Mouse (Mus musculus) kidney, embryonic 14.5 days (tissue): ENCODE results near the gene Mknk1. TPM values are rescaled to one million over a fixed set of nuclear protein-coding genes. Genes with fewer than 3 reads are reported as not detected.

Experiments
- ATAC-seq: fragments of 200-750 bp; cut with Nextera tagmentation; 2 replicates; pipeline ENCODE4 v1.8.0; 2017; ENCODE audit warnings: moderate number of reproducible peaks, mild to moderate bottlenecking, moderate TSS enrichment, moderate library complexity; ENCODE audit not compliant: low FRiP score, low TSS enrichment
- H3K27ac ChIP-seq: fragments of 300-500 bp; sonication (generic); 2 replicates; pipeline ENCODE4 v1.5.1; 2014; ENCODE audit warnings: low read depth, mild to moderate bottlenecking, low read length, moderate library complexity, mixed read lengths
- H3K27me3 ChIP-seq: fragments of 300-500 bp; sonication (generic); 2 replicates; pipeline ENCODE4 v1.6.1; 2014; ENCODE audit warnings: mild to moderate bottlenecking, low read length; ENCODE audit not compliant: control insufficient read depth, insufficient read depth
- H3K36me3 ChIP-seq: fragments of 300-500 bp; sonication (generic); 2 replicates; pipeline ENCODE4 v1.6.1; 2014; ENCODE audit warnings: low read length, mixed read lengths; ENCODE audit not compliant: control insufficient read depth, insufficient read depth
- H3K4me1 ChIP-seq: fragments of 300-500 bp; sonication (generic); 2 replicates; pipeline ENCODE4 v1.6.1; 2014; ENCODE audit warnings: low read length, mixed read lengths; ENCODE audit not compliant: control insufficient read depth, insufficient read depth
- H3K4me2 ChIP-seq: fragments of 300-500 bp; sonication (generic); replicated peaks from 2 replicates; pipeline ENCODE4 v1.6.1; 2014; ENCODE audit warnings: low read depth, mild to moderate bottlenecking, low read length
- H3K4me3 ChIP-seq: fragments of 300-500 bp; sonication (generic); 2 replicates; pipeline ENCODE4 v1.5.1; 2014; ENCODE audit warnings: mild to moderate bottlenecking, low read length
- H3K9ac ChIP-seq: fragments of 300-500 bp; sonication (generic); 2 replicates; pipeline ENCODE4 v1.6.1; 2014; ENCODE audit warnings: low read depth, mild to moderate bottlenecking, low read length, moderate library complexity
- H3K9me3 ChIP-seq: fragments of 300-500 bp; sonication (generic); 2 replicates; pipeline ENCODE4 v1.6.1; 2016; ENCODE audit warnings: low read length; ENCODE audit not compliant: control insufficient read depth
- WGBS: fragments of 180-500 bp; shearing (Covaris S2); extraction: QIAGEN DNeasy Blood & Tissue Kit; methylation state at CpG from one replicate; pipeline ENCODE4 v1.1.7; 2014; 5-methylcytosine and 5-hydroxymethylcytosine counted together
- polyA plus RNA-seq: library from polyadenylated mRNA; unstranded; fragments of >200 nt; fragmentation: Nextera tagmentation; extraction: Ambion mirVana; gene quantifications from 2 replicates; pipeline ENCODE4 v1.2.1, GENCODE M21; 2014

Gene Mknk1
- polyA plus RNA-seq, 1 experiment from 2014 or later = 19.6 TPM

DNA sequence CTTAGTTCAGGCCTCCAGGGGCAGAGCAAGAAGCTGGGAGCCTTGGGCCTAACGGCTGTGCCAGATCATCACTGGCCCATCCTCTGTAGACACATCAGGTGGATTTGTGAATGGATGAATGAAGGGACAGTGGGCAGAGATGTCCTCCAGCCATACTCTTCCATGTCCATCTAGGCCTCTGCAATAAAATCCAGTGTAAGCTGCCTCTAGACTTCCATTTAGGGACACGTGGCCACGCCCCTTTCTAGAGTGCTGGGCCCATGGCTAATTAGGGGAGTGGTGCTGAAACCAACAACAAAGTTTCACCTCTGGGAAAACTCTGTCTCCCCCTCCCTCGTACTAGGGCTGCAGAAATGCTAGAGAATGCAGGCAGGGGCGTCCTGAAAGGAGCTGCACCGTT is 51.1 kb downstream of the Mknk1 start:
- Histone ChIP-seq H3K9me3 (no peaks in the 10 kb centered on the region), H3K36me3 (no peaks in the 10 kb centered on the region), H3K27me3 (peaks cover 19% of the 10 kb centered on the region), H3K4me1 (peaks cover 9% of the 10 kb centered on the region; the same call in 1 of the 2 replicates), H3K27ac (no peak overlapping the region), H3K4me2 (peak overlapping the region; percentile 58), H3K9ac (no peak overlapping the region), H3K4me3 (peak overlapping the region; percentile 33)
- ATAC-seq = peak; percentile 58; the same call in 1 of the 2 replicates
- 6% methylated on average over 6 of the region's 6 CpGs for WGBS

DNA sequence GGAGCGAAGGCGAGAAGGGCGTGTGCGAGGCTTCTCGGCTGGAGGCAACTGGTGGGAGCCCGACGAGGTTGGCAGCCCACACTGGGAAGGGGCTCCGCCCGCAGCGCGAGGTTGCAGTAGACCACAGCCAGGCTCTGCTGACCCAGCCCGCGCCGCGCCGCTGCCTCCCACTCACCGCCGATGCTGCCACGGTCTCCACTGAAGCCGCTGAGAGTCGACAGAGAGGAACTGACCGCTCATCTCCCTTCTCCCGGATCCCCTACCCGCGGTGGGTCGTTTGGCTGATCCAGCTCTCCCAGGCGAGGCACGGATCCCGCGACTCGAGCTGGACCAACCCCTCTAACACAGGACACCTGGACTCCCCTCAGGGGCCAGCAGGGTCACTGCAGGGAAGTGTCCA is 51.6 kb downstream of the Mknk1 start, which contains the start of gene 6430628N08Rik:
TSS of gene 6430628N08Rik (plus strand) at position 113 of the 400 bp plus-strand sequence.
- H3K27ac ChIP-seq = no peak within 1 kb of the TSS
- H3K9ac ChIP-seq = no peak within 1 kb of the TSS; the same call in 1 of the 2 replicates
- H3K36me3 ChIP-seq = no peaks in the 10 kb centered on the region
- peak; percentile 72 for ATAC-seq
- H3K9me3 ChIP-seq = no peaks in the 10 kb centered on the region
- H3K27me3 ChIP-seq = peaks cover 19% of the 10 kb centered on the region
- peak within 1 kb of the TSS; percentile 33 for H3K4me3 ChIP-seq
- under 1% methylated on average over 31 of the region's 31 CpGs for WGBS
- H3K4me2 ChIP-seq = peak within 1 kb of the TSS; percentile 58
- peaks cover 9% of the 10 kb centered on the region; the same call in 1 of the 2 replicates for H3K4me1 ChIP-seq

GRCm38 (mm10) chr4:115894281-115894680 is 55.3 kb downstream of the Mknk1 start:
- ATAC-seq = no peak
- H3K4me2 ChIP-seq = no peak overlapping the region
- no peaks in the 10 kb centered on the region for H3K36me3 ChIP-seq
- H3K9me3 ChIP-seq = no peaks in the 10 kb centered on the region
- 15% methylated on average over 3 of the region's 3 CpGs for WGBS
- no peak overlapping the region for H3K9ac ChIP-seq
- H3K4me3 ChIP-seq = no peak overlapping the region
- peaks cover 15% of the 10 kb centered on the region for H3K4me1 ChIP-seq
- no peak overlapping the region for H3K27ac ChIP-seq
- peaks cover 50% of the 10 kb centered on the region for H3K27me3 ChIP-seq

GRCm38 (mm10) chr4:115897901-115898631 is 59.1 kb downstream of the Mknk1 start:
- peaks cover 53% of the 10 kb centered on the region for H3K27me3 ChIP-seq
- no peak overlapping the region for H3K27ac ChIP-seq
- H3K4me3 ChIP-seq = peak overlapping the region; percentile 30
- H3K9me3 ChIP-seq = no peaks in the 10 kb centered on the region
- H3K9ac ChIP-seq = peak overlapping the region; percentile 40; the same call in 1 of the 2 replicates
- H3K4me1 ChIP-seq = peaks cover 7% of the 10 kb centered on the region; the same call in 1 of the 2 replicates
- ATAC-seq = peak; percentile 76
- peak overlapping the region; percentile 59 for H3K4me2 ChIP-seq
- H3K36me3 ChIP-seq = no peaks in the 10 kb centered on the region
- WGBS = 1% methylated on average over 55 of the region's 56 CpGs

DNA sequence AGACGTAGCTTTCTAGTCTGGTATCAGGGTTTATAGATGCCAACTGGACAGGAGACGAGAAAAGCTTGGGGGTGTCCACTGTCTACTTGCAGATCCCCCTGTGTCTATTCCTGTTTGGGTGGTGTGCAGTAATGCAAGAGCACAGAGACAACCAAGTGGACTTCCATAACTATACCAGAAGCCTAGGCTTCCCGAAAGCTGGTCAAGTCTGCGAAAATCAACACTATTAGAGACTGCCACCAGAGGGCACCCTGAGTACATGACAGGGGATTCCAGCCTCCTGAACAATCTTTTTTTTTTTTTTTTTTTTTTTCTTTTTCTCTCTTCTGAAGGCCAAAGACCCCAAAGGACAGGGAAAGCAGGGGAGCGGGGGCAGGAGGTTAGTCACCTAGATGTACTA is 63.8 kb downstream of the Mknk1 start:
- Histone ChIP-seq H3K27me3 (peaks cover 74% of the 10 kb centered on the region), H3K9ac (no peak overlapping the region), H3K4me3 (no peak overlapping the region), H3K4me1 (peaks cover 6% of the 10 kb centered on the region; the same call in 1 of the 2 replicates), H3K4me2 (no peak overlapping the region), H3K36me3 (no peaks in the 10 kb centered on the region), H3K27ac (no peak overlapping the region), H3K9me3 (no peaks in the 10 kb centered on the region)
- 21% methylated on average over 5 of the region's 5 CpGs for WGBS
- ATAC-seq = no peak

- Histone ChIP-seq H3K4me2 (no peak overlapping the region), H3K9ac (no peak overlapping the region)
Observed at GRCm38 (mm10) chr4:115904375-115904774, 65.4 kb downstream of the Mknk1 start.

GRCm38 (mm10) chr4:115905701-115906100 is 66.7 kb downstream of the Mknk1 start:
- H3K4me3 ChIP-seq = no peak overlapping the region
- H3K27me3 ChIP-seq = peaks cover 64% of the 10 kb centered on the region

More at GRCm38 (mm10) chr4:115904375-115904774, 65.4 kb downstream of the Mknk1 start:
- Histone ChIP-seq H3K36me3 (no peaks in the 10 kb centered on the region), H3K27ac (no peak overlapping the region), H3K27me3 (peaks cover 68% of the 10 kb centered on the region), H3K9me3 (no peaks in the 10 kb centered on the region), H3K4me1 (no peaks in the 10 kb centered on the region), H3K4me3 (no peak overlapping the region)
- 6% methylated on average over 12 of the region's 12 CpGs for WGBS
- peak; percentile 69 for ATAC-seq

DNA sequence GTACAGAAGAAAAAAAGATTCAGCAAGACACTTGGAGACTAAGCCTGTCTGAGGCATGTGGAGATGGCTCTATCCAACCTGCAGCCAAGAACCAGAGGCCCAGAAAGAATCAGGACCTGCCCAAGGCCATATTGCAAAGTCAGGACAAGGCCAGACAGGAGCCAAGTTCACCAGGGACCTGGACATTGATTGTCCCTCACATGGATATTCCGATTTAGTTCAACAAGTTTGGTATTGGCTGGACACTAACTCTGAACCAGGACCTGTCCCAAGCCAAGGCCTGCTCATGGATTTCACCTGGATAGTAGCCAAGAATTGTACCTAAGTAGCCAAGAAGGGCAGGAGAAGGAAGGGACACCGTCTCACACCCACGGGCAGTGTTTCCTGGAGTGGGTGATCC is 67.8 kb downstream of the Mknk1 start:
- H3K36me3 ChIP-seq = no peaks in the 10 kb centered on the region
- no peaks in the 10 kb centered on the region for H3K9me3 ChIP-seq
- H3K9ac ChIP-seq = no peak overlapping the region
- H3K4me2 ChIP-seq = no peak overlapping the region
- H3K4me1 ChIP-seq = no peaks in the 10 kb centered on the region
- no peak for ATAC-seq
- no peak overlapping the region for H3K27ac ChIP-seq
- peaks cover 58% of the 10 kb centered on the region for H3K27me3 ChIP-seq
- no peak overlapping the region for H3K4me3 ChIP-seq
- 83% methylated on average over 3 of the region's 3 CpGs for WGBS

More at GRCm38 (mm10) chr4:115905701-115906100, 66.7 kb downstream of the Mknk1 start:
- no peaks in the 10 kb centered on the region for H3K4me1 ChIP-seq
- WGBS = 4% methylated on average over 7 of the region's 7 CpGs
- ATAC-seq = no peak
- no peak overlapping the region for H3K27ac ChIP-seq
- H3K9me3 ChIP-seq = no peaks in the 10 kb centered on the region
- H3K4me2 ChIP-seq = no peak overlapping the region
- no peaks in the 10 kb centered on the region for H3K36me3 ChIP-seq
- no peak overlapping the region for H3K9ac ChIP-seq

DNA sequence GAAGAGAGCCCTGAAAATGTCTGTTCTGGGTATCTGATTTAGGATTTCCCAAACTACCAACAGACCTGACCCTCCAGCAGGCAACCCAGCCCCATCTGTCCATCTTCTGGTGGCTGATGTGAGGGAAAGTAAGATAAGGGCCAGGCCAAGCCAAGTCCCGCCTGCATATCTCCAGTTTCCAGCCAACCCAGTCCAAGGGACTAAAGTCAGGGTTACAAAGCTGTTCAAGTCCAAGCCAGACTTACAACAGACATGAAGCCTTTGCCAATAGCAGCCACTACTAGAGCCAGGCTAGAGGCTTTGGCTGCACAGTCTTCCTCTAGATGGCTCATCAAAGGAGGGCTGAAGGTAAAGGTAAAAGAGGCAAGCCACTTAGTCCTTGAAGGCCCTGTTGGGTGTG is 69.0 kb downstream of the Mknk1 start:
- peaks cover 49% of the 10 kb centered on the region for H3K27me3 ChIP-seq
- ATAC-seq = no peak
- no peak overlapping the region for H3K4me3 ChIP-seq
- H3K9me3 ChIP-seq = no peaks in the 10 kb centered on the region
- H3K4me2 ChIP-seq = no peak overlapping the region
- 79% methylated on average over 1 of the region's 1 CpGs for WGBS
- no peak overlapping the region for H3K9ac ChIP-seq
- no peak overlapping the region for H3K27ac ChIP-seq
- no peaks in the 10 kb centered on the region for H3K4me1 ChIP-seq
- H3K36me3 ChIP-seq = no peaks in the 10 kb centered on the region
